Mouse (Mus musculus) C2C12 (cell line): Measurements from ENCODE around the gene Lsm12. TPM values are rescaled to one million over a fixed set of nuclear protein-coding genes. Genes with fewer than 3 reads are reported as not detected.
A peak's percentile ranks its signal among the peaks of the same experiment; 100 is the strongest.

Experiments used
- H3K27me3 ChIP-seq: one replicate; pipeline ENCODE4 v1.6.1; 2011; ENCODE audit not compliant: control insufficient read depth, insufficient read depth, insufficient read length
- H3K36me3 ChIP-seq: one replicate; pipeline ENCODE4 v1.6.1; 2011; ENCODE audit not compliant: control insufficient read depth, insufficient read depth
- H3K4me3 ChIP-seq: one replicate; pipeline ENCODE4 v1.5.1; 2011; ENCODE audit warnings: mild to moderate bottlenecking, control low read depth; ENCODE audit not compliant: poor library complexity, insufficient read depth, severe bottlenecking
- H3K79me2 ChIP-seq: one replicate; pipeline ENCODE4 v1.6.1; 2011; ENCODE audit not compliant: control insufficient read depth, insufficient read depth
- H3K79me3 ChIP-seq: one replicate; pipeline ENCODE4 v1.6.1; 2011; ENCODE audit warnings: low read depth, control low read depth
- H3ac ChIP-seq: one replicate; pipeline ENCODE3; 2011; ENCODE audit warnings: low read depth; ENCODE audit not compliant: control insufficient read depth, insufficient read length
- CEBPB ChIP-seq: IDR thresholded peaks from one replicate; pipeline ENCODE4 v1.6.1; 2011; ENCODE audit warnings: low read depth, mild to moderate bottlenecking, control low read depth, moderate library complexity
- CTCF ChIP-seq: IDR thresholded peaks from one replicate; pipeline ENCODE4 v1.5.1; 2011; ENCODE audit not compliant: control insufficient read depth, insufficient read depth, insufficient read length
- FOSL1 ChIP-seq: IDR thresholded peaks from one replicate; pipeline ENCODE4 v1.8.0; 2011; ENCODE audit warnings: mild to moderate bottlenecking, low read length; ENCODE audit not compliant: poor library complexity, insufficient read depth, severe bottlenecking
- MAX ChIP-seq: IDR thresholded peaks from one replicate; pipeline ENCODE4 v1.6.1; 2011; ENCODE audit warnings: mild to moderate bottlenecking, control low read depth
- MYOD1 ChIP-seq: IDR thresholded peaks from one replicate; pipeline ENCODE4 v1.6.1; 2011; ENCODE audit warnings: low read depth; ENCODE audit not compliant: control insufficient read depth, insufficient read length
- MYOG ChIP-seq: IDR thresholded peaks from one replicate; pipeline ENCODE4 v1.6.1; 2011; ENCODE audit not compliant: control insufficient read depth, insufficient read length; ENCODE audit errors: extremely low read depth
- USF1 ChIP-seq: IDR thresholded peaks from one replicate; pipeline ENCODE4 v1.6.1; 2011; ENCODE audit warnings: low read depth, mild to moderate bottlenecking, control low read depth, moderate library complexity
- polyA plus RNA-seq: library from polyadenylated mRNA; unstranded; fragments of >200 nt; fragmentation: generic; extraction: Trizol; gene quantifications from one replicate; pipeline ENCODE4 v1.2.1, GENCODE M21; 2012; ENCODE audit warnings: missing spikeins

The Lsm12 gene
- polyA plus RNA-seq, 1 experiment, result 43.0 TPM

- TF ChIP-seq CTCF (no peak), USF1 (no peak), CEBPB (no peak), MAX (peak; percentile 36), MYOD1 (peak; percentile 77), FOSL1 (no peak), MYOG (no peak)
- peaks cover 43% of the 10 kb centered on the region for H3K79me2 ChIP-seq
Measured at GRCm38 (mm10) chr11:102207825-102208777, 23.0 kb upstream of the Lsm12 start.

DNA sequence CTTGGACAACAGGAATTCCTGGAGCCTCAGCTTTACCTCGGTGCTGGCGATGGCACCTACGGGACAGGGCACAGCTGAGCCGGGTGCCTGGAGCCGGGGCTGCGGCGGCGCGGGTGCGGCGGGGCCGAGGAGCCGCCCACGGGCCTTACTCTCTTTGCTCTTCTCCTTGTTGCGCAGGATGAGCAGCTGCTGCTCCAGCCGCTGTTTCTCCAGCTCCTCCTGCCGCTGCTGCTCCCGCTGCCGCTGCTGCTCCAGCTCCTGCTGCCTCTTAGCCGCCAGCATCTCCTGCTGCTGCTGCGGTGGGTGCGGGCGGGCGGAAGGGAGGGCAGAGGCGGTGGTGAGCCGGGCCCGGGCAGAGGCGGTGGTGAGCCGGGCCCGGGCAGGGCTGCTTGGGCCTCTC, 21.4 kb upstream of the Lsm12 start:
- TF ChIP-seq CEBPB, result no peak
- no peak for TF ChIP-seq FOSL1
- no peak for TF ChIP-seq USF1
- TF ChIP-seq MAX, result no peak
- TF ChIP-seq MYOD1, result no peak
- no peak overlapping the region for H3K4me3 ChIP-seq
- no peaks in the 10 kb centered on the region for H3K79me3 ChIP-seq
- no peak overlapping the region for H3ac ChIP-seq
- no peaks in the 10 kb centered on the region for H3K27me3 ChIP-seq
- peaks cover 27% of the 10 kb centered on the region for H3K79me2 ChIP-seq
- H3K36me3 ChIP-seq, result peaks cover 33% of the 10 kb centered on the region

More at GRCm38 (mm10) chr11:102207825-102208777, 23.0 kb upstream of the Lsm12 start:
- Histone ChIP-seq H3K79me3 (peaks cover 5% of the 10 kb centered on the region), H3K4me3 (no peak overlapping the region), H3K27me3 (no peaks in the 10 kb centered on the region), H3K36me3 (peaks cover 22% of the 10 kb centered on the region), H3ac (peak overlapping the region; percentile 26)

DNA sequence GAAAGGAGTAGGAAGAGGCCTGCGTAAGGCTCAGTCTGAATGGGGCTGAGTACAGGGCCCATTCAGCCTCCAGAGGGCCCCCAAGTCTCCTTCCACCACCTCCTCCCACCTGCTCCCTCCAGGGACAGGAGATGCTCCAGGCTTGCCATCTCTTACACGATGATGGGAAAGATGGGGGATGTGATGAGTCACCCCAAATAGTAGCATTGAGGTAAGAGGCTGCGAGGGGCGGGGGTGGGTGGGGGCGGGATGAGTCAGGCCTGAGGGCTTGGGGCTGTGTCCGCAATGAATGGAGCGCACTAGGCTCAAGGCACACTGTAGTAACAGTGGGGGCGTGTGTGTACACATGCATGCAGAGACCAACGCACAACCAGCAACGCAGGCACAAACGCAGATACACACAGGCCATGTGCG, 16.3 kb upstream of the Lsm12 start:
- Histone ChIP-seq H3ac (no peak overlapping the region), H3K79me3 (no peaks in the 10 kb centered on the region), H3K27me3 (no peaks in the 10 kb centered on the region), H3K79me2 (peaks cover under 1% of the 10 kb centered on the region), H3K4me3 (no peak overlapping the region), H3K36me3 (peaks cover 60% of the 10 kb centered on the region)
- TF ChIP-seq USF1 (no peak), CEBPB (no peak), MAX (peak; percentile 31), MYOG (no peak), MYOD1 (peak; percentile 76), CTCF (peak; percentile 73), FOSL1 (no peak)

GRCm38 (mm10) chr11:102199856-102200255, 14.8 kb upstream of the Lsm12 start:
- H3K79me3 ChIP-seq, result no peaks in the 10 kb centered on the region
- H3K36me3 ChIP-seq, result peaks cover 64% of the 10 kb centered on the region
- H3K4me3 ChIP-seq, result no peak overlapping the region
- H3ac ChIP-seq, result no peak overlapping the region
- H3K79me2 ChIP-seq, result no peaks in the 10 kb centered on the region
- no peaks in the 10 kb centered on the region for H3K27me3 ChIP-seq
- no peak for TF ChIP-seq CEBPB
- no peak for TF ChIP-seq MAX

DNA sequence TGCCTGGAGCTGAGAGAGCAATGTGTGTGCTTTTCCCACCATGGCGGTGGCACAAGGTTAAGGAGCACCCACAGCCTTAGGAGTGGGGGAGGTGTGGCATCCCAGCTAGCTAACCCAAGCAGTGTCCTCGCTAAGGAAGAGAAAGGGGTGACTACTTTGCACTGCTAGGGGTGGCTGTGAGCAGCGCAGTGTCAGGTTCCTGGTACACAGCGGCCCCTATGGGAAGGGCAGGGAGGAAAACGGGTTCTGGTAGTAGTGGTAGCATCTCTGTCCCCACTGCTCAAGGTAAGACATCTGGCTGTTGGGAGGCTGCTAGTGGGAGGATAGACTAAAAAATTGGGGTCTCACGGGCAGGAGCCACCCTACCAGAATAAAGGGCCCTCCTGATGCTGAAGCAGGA, 13.1 kb upstream of the Lsm12 start:
- H3K27me3 ChIP-seq, result no peaks in the 10 kb centered on the region
- H3K36me3 ChIP-seq, result peaks cover 66% of the 10 kb centered on the region

More for the DNA sequence above, 13.1 kb upstream of the Lsm12 start:
- no peaks in the 10 kb centered on the region for H3K79me3 ChIP-seq
- H3ac ChIP-seq, result no peak overlapping the region
- no peaks in the 10 kb centered on the region for H3K79me2 ChIP-seq
- no peak overlapping the region for H3K4me3 ChIP-seq
- TF ChIP-seq CTCF, result no peak
- TF ChIP-seq MAX, result no peak
- no peak for TF ChIP-seq MYOG
- no peak for TF ChIP-seq MYOD1
- TF ChIP-seq USF1, result no peak
- TF ChIP-seq CEBPB, result no peak
- no peak for TF ChIP-seq FOSL1
